Mouse (Mus musculus) kidney, adult 9 months (tissue): Measurements from ENCODE around the gene C2cd4d.

Experiments used
- DNase-seq: peaks from one replicate; pipeline ENCODE4 v3.0.0; 2022

The C2cd4d gene

DNA sequence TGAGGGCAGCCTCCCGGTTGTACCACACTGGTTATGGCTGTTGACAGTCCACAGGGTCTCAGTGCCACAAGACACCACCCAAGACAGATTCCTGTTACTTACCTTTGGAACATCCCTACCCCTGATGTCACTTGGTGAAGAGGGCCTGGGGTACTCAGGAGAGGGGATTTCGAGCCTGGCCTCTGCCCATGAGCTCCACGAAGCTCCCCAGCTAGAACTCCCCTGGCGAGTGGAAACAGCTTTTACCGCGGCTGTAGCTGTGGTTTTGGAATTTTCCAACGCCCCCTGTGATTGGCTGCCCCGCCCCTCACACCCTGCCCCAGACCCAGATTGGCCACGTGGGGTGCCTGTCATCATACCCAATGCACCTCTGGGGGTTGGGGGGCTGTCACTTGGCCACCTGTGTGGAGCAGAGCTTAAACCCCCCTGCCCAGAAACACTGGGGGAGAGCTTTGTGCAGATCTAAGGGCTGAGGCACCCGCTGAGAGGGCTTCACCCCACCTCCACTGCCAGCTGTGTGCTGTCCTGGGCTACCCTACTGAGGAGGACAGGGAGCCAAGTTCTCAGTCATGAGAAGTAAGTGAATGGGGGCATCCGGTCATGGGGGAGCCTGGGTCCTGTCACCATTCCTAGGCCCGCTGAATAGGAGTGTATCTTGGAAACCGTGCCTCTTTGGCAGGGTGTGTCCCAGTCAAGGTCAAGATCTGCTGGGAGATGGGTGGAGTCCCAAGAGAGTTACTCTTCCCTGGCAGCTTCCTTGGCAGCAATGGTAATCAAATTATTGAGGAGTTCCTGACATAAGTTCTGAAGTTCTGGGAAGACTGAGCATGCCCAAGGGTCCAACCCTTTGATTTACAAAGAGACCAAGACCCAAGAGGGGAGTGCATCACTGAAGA, 15.0 kb downstream of the C2cd4d start:
- no peak for DNase-seq

DNA sequence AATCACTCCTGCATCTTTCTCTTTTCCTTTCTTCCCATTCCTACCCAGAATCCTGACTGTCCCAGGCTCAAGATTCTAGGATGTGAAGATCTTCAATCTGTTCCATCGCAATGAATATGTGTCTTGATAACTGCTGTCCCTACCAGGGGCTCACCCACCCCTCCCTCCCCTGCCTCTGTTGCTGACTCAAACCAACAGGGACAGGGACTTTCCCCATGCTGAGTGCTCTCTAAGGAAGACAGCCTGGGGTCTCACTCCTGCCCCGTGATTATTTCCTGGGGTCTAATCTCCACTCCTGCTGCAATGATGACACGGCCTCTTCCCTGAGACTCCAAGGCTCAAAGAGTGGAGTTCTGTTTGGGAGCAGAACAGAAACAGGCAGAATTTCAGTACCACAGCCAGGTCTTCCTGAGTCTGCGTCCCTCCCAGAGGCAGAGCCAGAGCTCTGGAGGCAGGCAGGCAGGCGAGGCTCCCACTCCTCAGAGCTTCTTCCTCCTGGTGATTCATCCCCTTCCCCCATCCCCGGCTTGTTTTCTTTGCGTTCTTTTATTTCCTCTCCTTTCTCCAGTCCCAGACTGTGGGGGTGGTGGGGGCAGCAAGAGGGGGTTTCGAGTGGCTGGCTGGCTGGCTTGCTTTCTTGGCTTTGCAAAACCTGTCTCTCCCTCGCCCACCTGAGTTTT, 17.7 kb downstream of the C2cd4d start:
- DNase-seq, result no peak

DNA sequence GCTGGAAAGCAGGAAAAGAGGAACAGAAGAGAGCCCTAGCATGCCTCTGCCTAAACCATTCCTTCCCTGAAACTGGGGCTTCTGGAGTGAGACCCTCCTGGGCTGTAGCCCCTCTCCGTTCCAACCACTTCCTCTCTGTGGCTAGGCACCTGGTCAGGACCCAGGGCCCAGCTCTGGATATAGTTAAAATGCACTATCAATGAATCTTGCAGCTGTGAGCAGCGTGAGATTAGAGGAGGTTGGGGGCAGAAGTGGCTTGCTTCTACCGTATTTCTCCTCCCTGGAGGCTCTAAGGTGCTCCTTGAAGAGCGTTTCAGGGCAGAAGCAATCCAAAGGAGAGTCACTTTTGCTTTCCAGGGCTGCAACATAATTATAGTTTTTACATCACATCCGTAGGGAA, 20.1 kb downstream of the C2cd4d start:
- no peak for DNase-seq

DNA sequence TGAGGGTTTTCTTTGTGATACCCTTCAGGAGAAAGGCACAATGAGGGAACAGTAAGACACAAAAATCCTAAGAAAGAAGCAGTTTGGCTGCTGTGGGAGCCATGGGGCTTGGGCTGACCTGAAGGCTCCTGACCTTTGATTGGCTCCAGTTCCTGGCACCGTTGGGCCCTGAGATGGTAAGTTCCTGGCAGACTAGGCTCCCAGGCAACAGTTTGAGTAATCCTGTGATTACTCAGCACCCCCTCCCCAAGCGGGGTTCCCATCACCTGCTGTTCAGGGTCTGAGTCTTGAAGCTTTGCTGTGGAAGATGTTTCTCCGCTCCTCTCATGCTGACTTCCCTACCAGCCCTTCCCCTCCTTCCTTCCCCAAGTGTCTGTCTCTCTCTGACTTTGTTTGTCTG, 21.2 kb downstream of the C2cd4d start:
- no peak for DNase-seq

DNA sequence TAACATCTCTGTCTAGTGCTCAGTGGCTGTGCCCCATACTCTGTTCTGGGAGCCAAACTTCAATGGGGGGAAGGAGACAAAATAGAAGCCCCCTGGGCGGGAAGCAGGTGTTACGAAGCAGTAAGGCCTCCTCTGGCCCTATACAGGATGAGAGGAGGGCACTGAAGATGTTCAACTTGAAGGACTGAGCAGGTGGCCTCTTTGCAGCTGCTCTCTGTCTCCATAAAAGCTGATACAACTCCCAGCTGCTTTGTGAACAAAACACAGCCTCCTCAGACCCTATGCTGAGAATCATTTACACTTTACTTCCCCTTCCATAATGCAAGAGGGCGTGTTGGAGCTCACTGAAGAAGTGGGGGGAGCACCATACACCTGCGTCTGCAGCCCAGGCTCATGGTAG, 24.4 kb downstream of the C2cd4d start:
- DNase-seq, result no peak

DNA sequence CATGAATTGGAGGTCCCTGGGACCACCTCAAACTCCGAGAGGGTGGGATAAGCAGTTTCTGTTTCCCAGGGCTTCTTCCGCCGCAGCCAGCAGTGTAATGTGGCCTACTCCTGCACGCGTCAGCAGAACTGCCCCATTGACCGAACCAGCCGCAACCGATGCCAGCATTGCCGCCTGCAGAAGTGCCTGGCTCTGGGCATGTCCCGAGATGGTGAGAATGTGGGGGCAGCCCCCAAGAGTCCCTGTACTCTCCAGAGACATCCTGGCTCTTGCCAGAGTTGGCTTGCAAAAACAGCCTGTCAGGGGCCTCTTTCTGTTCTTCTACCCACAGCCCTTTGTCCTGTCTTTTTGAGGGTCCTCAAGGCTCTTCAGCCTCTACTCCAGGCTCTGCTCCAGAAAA, 25.2 kb downstream of the C2cd4d start:
- no peak for DNase-seq

DNA sequence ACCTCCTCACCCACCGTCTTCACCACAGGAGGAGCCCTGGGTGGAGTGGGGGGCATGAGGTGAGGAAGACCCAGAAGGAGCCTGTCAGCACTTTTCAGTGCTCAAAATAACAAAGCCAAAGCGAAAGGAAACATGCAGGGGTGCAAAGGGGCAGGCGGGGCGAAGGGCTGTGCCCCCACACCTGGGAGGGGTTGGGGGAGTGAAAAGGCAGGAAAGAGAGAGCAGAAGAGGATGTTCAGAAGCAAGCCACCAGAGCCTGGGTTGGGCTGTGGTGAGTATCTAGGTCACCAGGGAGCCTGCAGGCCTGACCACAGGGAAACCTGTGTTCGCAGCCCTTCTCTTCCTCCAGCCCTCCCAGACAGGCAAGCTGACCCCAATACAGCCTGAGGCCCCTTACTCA, 25.8 kb downstream of the C2cd4d start:
- DNase-seq, result no peak

DNA sequence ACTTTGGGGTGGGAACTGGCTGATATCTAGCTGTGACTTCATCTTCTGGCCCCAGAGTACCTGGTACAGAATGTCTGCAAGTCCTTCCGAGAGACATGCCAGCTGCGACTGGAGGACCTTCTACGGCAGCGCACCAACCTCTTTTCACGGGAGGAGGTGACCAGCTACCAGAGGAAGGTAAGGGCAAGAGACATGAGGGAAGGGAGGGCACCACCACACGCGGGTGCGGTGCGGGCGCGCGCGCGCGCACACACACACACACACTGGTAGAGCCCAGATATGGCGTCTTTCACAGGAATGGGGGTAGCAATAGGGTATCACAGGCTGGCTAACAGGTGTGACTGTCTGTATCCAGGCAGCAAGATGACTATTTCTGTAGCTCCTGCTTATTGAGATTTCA, 27.2 kb downstream of the C2cd4d start:
- no peak for DNase-seq

DNA sequence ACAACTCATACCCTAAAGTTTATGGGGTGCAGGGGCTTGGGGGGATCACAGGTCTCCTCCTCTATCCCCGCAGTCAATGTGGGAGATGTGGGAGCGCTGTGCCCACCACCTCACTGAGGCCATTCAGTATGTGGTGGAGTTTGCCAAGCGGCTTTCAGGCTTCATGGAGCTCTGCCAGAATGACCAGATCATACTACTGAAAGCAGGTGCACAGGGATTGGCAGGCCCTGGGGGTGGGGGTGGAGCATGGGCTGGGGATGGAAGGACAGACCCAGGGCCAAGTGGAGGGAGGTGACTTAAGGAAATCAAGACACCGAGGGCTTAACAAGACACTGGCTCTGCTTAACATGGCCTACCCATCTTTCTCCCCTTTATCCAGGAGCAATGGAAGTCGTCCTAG, 28.8 kb downstream of the C2cd4d start:
- DNase-seq, result no peak

DNA sequence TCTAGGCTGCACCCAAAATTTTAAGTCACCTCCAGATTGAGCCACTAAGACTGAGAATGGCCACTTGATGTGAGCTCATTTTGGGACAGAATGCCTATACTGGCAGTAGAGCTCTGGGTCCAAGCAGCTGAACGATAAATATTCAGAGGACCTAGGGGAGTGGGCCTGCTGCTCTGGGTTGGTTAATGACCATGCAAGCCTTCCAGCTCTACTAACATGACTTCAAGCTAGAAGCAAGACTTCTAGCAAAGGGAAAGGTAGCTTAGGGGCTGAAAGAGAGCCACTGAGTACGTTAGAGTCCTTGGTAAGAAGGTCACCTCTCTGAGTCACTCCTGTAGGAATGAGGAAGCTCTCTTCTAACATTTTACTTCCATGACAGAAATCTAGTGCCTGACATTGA, 29.9 kb downstream of the C2cd4d start:
- no peak for DNase-seq

DNA sequence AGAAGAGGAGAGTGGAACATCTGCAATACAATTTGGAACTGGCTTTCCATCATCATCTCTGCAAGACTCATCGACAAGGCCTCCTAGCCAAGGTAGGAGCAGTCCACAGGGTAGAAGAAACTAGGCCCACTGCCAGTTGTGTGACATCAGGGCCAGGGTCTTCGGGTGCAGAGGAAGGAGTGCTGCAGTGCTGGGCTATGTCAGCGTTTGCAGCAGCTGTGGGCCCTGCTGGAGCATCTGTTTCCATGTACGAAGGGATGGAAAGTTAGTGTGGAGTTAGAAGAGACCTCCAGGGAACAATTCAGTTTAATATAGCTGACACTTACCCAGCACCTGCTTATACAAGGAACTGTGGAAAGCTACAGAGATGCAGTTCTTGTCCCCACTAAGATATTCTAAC, 30.8 kb downstream of the C2cd4d start:
- DNase-seq, result no peak

DNA sequence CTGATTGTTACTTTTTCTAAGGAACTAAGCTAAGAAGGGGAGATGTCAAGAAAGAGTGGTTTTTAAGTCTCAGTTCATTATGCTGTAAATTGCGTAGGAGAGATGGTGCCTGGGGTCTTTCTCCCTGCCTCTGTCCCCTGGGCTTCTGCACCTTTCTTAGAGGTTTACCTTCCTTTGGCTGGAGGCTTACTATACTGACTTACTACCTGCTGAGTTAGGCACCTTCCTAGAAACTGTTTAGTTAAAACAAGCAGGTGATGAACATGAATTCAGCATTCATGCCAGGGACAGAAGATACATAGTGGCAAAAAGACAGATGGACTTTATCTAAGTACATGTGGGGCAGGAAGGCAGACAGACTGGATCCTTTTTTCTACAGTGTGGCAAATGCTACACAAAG, 34.1 kb downstream of the C2cd4d start:
- no peak for DNase-seq

DNA sequence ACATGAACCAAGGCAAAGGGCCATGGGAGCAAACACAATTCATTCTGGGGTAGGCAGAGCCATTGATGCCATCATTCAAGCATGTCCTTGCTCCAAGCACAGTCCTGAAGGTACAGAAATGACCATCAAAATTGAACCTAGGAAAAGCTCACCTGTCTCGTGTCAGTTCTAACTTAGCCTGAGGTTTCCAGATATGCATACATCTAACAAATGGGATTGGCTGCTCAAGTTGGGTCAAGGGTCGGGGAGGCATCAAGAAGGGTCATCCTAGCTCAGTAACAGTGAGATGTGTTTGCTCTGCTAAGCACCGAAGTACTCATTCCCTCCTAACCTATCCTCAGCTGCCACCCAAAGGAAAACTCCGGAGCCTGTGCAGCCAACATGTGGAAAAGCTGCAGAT, 34.6 kb downstream of the C2cd4d start:
- no peak for DNase-seq

DNA sequence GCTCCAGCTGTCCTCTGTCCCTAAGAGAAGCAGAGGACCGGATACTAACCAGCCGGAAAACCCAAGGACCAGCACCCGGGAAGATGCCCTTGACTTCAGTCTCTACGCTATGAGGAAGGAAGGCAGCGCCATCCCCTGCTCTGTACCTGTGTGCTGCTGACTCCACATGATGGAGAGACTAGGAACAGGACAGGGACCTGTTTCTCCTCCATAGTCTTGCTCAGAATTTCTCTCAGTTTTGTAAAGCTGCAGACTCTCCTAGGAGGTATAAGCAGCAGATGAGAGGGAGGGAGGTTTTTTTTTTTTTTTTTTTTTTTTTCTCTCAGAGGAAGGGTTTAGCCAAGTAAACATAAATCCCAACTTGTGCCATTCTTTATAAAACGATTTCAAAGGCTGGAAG, 36.0 kb downstream of the C2cd4d start, which contains the start of gene Lingo4:
Gene Lingo4, plus strand, starts transcription at position 301 of the 400 bp plus-strand sequence.
- DNase-seq, result no peak

DNA sequence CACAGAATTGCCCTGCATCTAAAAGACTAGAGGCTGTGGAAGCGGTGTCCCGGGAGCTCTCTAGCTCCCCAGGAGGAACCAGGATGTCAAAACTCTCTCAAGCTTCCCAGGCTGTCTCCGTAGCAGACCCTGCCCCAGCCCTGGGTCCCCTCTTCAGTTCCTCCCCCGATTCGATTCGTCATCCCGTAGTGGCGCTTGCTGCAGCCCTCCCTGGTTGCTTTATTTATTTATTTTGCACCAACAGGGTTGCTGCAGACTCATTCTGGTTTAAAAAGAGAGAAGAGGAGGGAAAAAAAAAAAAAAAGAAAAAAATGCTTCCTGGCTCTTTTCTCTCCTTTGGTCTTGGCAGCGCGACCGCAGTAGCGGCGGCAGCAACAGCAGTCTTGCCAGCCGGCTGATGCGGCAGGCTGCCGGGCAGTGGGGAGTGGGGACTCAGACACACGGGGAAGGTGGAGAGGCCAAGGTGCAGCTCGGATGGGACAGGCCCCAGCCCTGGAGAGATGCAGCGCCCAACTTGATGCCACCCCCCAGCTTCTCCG, 36.8 kb downstream of the C2cd4d start:
- no peak for DNase-seq

DNA sequence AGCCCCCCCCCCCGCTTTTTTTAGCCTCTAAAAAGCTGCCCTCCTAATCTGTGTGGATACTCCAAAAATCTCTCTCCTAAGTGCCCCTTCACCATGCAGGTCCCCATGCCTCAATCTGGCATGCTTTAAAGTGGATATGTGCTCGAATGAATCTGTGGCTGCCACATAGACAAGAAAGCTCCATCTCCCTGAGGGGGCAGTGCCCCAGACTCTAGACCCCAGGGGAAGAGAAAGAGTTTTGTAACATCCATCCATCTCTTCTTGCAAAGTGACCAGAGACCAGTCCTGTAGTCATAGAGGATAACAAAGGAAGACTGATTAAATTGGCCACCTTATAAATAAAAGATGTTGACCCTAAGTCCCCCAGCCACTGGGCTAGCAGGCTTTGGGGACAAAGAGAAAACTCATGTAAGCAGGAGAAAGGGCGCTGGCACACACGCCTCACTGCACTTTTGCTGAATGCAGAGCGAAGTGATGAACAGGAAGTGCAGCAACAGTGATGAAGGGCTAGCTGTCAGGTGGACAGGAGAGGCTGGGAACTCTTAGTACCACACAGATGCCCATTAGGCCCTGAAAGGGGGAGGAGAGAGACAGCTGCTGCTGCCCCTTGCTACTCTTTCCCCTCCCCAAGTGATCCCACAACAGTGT, 37.5 kb downstream of the C2cd4d start:
- no peak for DNase-seq

DNA sequence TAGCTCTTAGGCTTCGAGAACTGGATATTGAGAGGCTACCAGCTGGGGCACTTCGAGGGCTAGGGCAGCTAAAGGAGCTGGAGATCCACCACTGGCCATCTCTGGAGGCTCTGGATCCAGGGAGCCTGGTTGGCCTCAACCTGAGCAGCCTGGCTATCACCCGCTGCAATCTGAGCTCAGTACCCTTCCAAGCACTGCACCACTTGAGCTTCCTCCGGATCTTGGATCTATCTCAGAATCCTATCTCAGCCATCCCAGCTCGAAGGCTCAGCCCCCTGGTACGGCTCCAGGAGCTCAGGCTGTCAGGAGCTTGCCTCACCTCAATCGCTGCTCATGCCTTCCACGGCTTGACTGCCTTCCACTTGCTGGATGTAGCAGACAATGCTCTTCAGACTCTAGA, 40.2 kb downstream of the C2cd4d start:
- DNase-seq, result no peak

DNA sequence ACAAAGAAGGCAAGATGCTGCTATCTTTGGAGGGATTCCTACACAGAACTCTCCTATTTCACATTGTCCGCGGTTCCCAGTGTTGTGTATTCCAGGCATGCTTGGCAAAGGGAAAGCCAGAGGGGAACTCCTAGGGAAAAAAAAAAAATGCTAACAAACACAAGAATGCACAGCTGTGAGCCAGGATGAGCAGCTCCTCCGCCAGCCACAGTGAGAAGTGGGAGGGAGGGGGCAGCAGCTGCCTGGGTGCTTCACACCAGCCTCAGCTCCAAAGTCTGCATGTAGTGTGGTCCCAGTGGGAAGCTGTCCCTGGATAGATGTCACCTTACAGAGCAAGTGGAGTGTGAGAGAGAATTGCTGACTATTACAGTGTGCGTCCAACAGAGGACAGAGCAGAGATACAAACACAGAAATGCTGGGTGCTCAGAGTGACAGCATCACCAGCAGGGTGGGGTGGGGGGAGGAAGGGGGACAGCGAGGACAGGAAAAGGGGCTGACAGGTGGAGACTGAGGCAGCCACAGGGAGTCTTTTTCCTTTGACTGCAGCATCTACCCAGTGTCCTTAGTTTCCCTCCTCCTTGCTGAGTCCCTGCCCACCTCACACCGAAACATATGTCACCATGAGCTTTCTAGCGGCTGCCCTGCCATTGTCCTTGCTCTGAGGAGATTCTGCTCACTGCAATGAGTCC, 42.3 kb downstream of the C2cd4d start:
- DNase-seq, result no peak

DNA sequence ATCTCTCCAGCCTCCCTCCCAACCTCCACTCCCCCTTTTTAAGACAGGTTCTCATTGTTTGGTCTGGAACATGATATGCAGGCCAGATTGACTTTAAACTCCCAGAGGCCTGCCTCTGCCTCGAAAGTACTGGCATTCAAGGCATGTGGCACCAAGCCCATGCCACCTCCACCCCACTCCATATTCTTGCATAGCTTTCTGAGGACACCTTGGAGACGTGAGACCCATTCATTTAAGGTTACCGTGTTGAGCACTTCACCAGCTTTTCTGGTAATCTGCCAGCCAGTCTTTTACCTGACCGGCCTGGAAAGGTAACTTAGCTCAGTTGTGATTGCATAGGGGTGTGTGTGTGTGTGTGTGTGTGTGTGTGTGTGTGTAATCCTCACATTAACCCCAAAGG, 43.3 kb downstream of the C2cd4d start:
- peak; percentile 31 for DNase-seq

DNA sequence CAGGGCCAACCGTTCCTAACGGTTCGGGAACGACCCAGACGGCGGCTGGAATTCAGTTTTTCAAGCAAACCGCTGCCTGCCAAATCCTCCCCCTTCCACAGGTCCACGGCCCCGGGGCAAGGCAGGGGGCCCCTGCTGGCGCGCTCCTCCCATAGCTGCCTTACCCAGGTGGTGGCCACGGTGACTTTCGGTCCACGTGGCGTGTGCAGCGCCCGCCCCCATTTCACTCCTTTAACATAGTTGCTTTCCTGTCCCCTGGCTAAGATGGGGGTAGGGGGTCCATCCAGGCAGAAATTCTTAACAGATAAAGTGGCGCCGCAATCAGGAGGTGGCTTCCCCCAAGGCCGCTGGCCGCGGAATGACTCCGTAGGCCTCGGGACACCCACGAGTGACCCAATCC, 50.3 kb downstream of the C2cd4d start:
- no peak for DNase-seq

DNA sequence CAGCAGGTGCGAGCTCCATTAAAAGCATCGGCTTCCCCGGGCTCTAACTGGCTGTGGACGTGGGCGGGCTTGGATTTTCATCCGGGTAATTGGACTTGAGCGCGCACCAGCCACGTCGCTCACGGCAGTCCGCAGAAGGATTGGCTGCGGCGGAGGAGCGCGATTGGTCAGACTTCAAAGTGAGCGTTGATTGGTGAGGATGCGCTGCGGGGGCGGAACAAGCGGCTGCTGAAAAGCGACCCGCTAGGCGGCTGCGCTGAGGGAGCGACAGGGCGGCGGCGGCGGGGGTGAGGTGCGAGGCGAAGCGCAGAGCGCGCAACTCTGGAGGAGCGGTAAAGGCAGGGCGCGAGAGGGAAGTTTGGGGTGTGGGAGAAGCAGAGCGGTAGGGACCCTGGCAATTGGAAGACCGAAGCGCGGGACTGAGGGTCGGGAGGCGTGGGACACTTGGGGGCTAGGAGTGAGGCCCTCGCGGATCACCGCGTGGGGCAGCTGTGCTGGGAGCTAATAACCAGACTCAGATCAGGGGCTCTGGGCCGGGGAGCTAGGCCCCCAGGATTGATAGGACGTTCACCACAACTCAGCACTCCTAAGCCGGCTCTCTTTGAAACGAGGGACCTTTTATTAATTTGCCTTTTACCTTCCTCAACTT, 50.9 kb downstream of the C2cd4d start, which contains the start of gene Tdrkh:
Gene Tdrkh, plus strand, starts transcription at position 243 of the 649 bp plus-strand sequence.
- DNase-seq, result peak; percentile 96
